Mouse (Mus musculus): ENCODE results near the gene Smurf1. TPM values are rescaled to one million over a fixed set of nuclear protein-coding genes. Genes with fewer than 3 reads are reported as not detected.

The Smurf1 gene
- polyA plus RNA-seq, 1 experiment = 19.7 TPM

- no peak overlapping the region for H3K9ac ChIP-seq (ENCODE audit: low read depth, poor library complexity, severe bottlenecking)
- H3K4me1 ChIP-seq (ENCODE audit: control insufficient read depth, insufficient read depth, low read length) = no peaks in the 10 kb centered on the region
- H3K27ac ChIP-seq (ENCODE audit: insufficient read depth, low read length) = no peak overlapping the region
- H3K27me3 ChIP-seq (ENCODE audit: control insufficient read depth, insufficient read depth, low read length, poor library complexity, severe bottlenecking) = no peaks in the 10 kb centered on the region
- no peak overlapping the region for H3K4me3 ChIP-seq (ENCODE audit: low read depth, low read length)
- no peak for TF ChIP-seq CTCF (IDR thresholded peaks at IDR 0.05; ENCODE audit: low read depth, low read length)
- no peak for TF ChIP-seq POLR2A (IDR thresholded peaks at IDR 0.05; ENCODE audit: insufficient read depth, low read length)
- no peak for TF ChIP-seq EP300 (IDR thresholded peaks at IDR 0.05; ENCODE audit: insufficient read depth, low read depth, low read length)
- no peaks in the 10 kb centered on the region for H3K9me3 ChIP-seq (replicated peaks; ENCODE audit: control insufficient read depth, insufficient read depth, low read length, poor library complexity, severe bottlenecking)
- no peaks in the 10 kb centered on the region for H3K36me3 ChIP-seq (ENCODE audit: control insufficient read depth, insufficient read depth, low read length, poor library complexity, severe bottlenecking)
Measured at GRCm38 (mm10) chr5:144919194-144919593, 46.5 kb downstream of the Smurf1 start.

GRCm38 (mm10) chr5:144918204-144918603 is 47.4 kb downstream of the Smurf1 start:
- H3K27me3 ChIP-seq (ENCODE audit: control insufficient read depth, insufficient read depth, low read length, poor library complexity, severe bottlenecking) = no peaks in the 10 kb centered on the region
- no peaks in the 10 kb centered on the region for H3K9me3 ChIP-seq (replicated peaks; ENCODE audit: control insufficient read depth, insufficient read depth, low read length, poor library complexity, severe bottlenecking)
- H3K27ac ChIP-seq (ENCODE audit: insufficient read depth, low read length) = no peak overlapping the region
- no peak for TF ChIP-seq EP300 (IDR thresholded peaks at IDR 0.05; ENCODE audit: insufficient read depth, low read depth, low read length)
- no peak for TF ChIP-seq CTCF (IDR thresholded peaks at IDR 0.05; ENCODE audit: low read depth, low read length)
- no peak for TF ChIP-seq POLR2A (IDR thresholded peaks at IDR 0.05; ENCODE audit: insufficient read depth, low read length)
- no peak overlapping the region for H3K4me3 ChIP-seq (ENCODE audit: low read depth, low read length)
- no peaks in the 10 kb centered on the region for H3K36me3 ChIP-seq (ENCODE audit: control insufficient read depth, insufficient read depth, low read length, poor library complexity, severe bottlenecking)
- no peaks in the 10 kb centered on the region for H3K4me1 ChIP-seq (ENCODE audit: control insufficient read depth, insufficient read depth, low read length)
- H3K9ac ChIP-seq (ENCODE audit: low read depth, poor library complexity, severe bottlenecking) = no peak overlapping the region

GRCm38 (mm10) chr5:144917172-144917571 is 48.5 kb downstream of the Smurf1 start:
- H3K9me3 ChIP-seq (replicated peaks; ENCODE audit: control insufficient read depth, insufficient read depth, low read length, poor library complexity, severe bottlenecking) = no peaks in the 10 kb centered on the region
- H3K36me3 ChIP-seq (ENCODE audit: control insufficient read depth, insufficient read depth, low read length, poor library complexity, severe bottlenecking) = no peaks in the 10 kb centered on the region
- no peak overlapping the region for H3K27ac ChIP-seq (ENCODE audit: insufficient read depth, low read length)
- TF ChIP-seq EP300 (IDR thresholded peaks at IDR 0.05; ENCODE audit: insufficient read depth, low read depth, low read length) (no peak), POLR2A (IDR thresholded peaks at IDR 0.05; ENCODE audit: insufficient read depth, low read length) (no peak), CTCF (IDR thresholded peaks at IDR 0.05; ENCODE audit: low read depth, low read length) (no peak)
- no peaks in the 10 kb centered on the region for H3K4me1 ChIP-seq (ENCODE audit: control insufficient read depth, insufficient read depth, low read length)
- H3K4me3 ChIP-seq (ENCODE audit: low read depth, low read length) = no peak overlapping the region
- no peaks in the 10 kb centered on the region for H3K27me3 ChIP-seq (ENCODE audit: control insufficient read depth, insufficient read depth, low read length, poor library complexity, severe bottlenecking)
- H3K9ac ChIP-seq (ENCODE audit: low read depth, poor library complexity, severe bottlenecking) = no peak overlapping the region

GRCm38 (mm10) chr5:144915828-144916227 is 49.8 kb downstream of the Smurf1 start:
- Histone ChIP-seq H3K36me3 (ENCODE audit: control insufficient read depth, insufficient read depth, low read length, poor library complexity, severe bottlenecking) (no peaks in the 10 kb centered on the region), H3K27me3 (ENCODE audit: control insufficient read depth, insufficient read depth, low read length, poor library complexity, severe bottlenecking) (no peaks in the 10 kb centered on the region), H3K9me3 (replicated peaks; ENCODE audit: control insufficient read depth, insufficient read depth, low read length, poor library complexity, severe bottlenecking) (no peaks in the 10 kb centered on the region), H3K9ac (ENCODE audit: low read depth, poor library complexity, severe bottlenecking) (no peak overlapping the region), H3K27ac (ENCODE audit: insufficient read depth, low read length) (no peak overlapping the region), H3K4me3 (ENCODE audit: low read depth, low read length) (no peak overlapping the region), H3K4me1 (ENCODE audit: control insufficient read depth, insufficient read depth, low read length) (no peaks in the 10 kb centered on the region)
- TF ChIP-seq POLR2A (IDR thresholded peaks at IDR 0.05; ENCODE audit: insufficient read depth, low read length) (no peak), EP300 (IDR thresholded peaks at IDR 0.05; ENCODE audit: insufficient read depth, low read depth, low read length) (no peak), CTCF (IDR thresholded peaks at IDR 0.05; ENCODE audit: low read depth, low read length) (no peak)

- H3K27me3 ChIP-seq (ENCODE audit: control insufficient read depth, insufficient read depth, low read length, poor library complexity, severe bottlenecking) = no peaks in the 10 kb centered on the region
- no peaks in the 10 kb centered on the region for H3K36me3 ChIP-seq (ENCODE audit: control insufficient read depth, insufficient read depth, low read length, poor library complexity, severe bottlenecking)
- H3K9ac ChIP-seq (ENCODE audit: low read depth, poor library complexity, severe bottlenecking) = no peak overlapping the region
- H3K4me1 ChIP-seq (ENCODE audit: control insufficient read depth, insufficient read depth, low read length) = no peaks in the 10 kb centered on the region
- no peak overlapping the region for H3K4me3 ChIP-seq (ENCODE audit: low read depth, low read length)
- H3K9me3 ChIP-seq (replicated peaks; ENCODE audit: control insufficient read depth, insufficient read depth, low read length, poor library complexity, severe bottlenecking) = no peaks in the 10 kb centered on the region
- no peak overlapping the region for H3K27ac ChIP-seq (ENCODE audit: insufficient read depth, low read length)
- TF ChIP-seq CTCF (IDR thresholded peaks at IDR 0.05; ENCODE audit: low read depth, low read length) (no peak), EP300 (IDR thresholded peaks at IDR 0.05; ENCODE audit: insufficient read depth, low read depth, low read length) (no peak), POLR2A (IDR thresholded peaks at IDR 0.05; ENCODE audit: insufficient read depth, low read length) (no peak)
Measured at GRCm38 (mm10) chr5:144914433-144914906, 51.2 kb downstream of the Smurf1 start.

- no peak overlapping the region for H3K9ac ChIP-seq (ENCODE audit: low read depth, poor library complexity, severe bottlenecking)
- H3K27me3 ChIP-seq (ENCODE audit: control insufficient read depth, insufficient read depth, low read length, poor library complexity, severe bottlenecking) = no peaks in the 10 kb centered on the region
- H3K4me3 ChIP-seq (ENCODE audit: low read depth, low read length) = no peak overlapping the region
- no peak for TF ChIP-seq POLR2A (IDR thresholded peaks at IDR 0.05; ENCODE audit: insufficient read depth, low read length)
- no peak for TF ChIP-seq EP300 (IDR thresholded peaks at IDR 0.05; ENCODE audit: insufficient read depth, low read depth, low read length)
- TF ChIP-seq CTCF (IDR thresholded peaks at IDR 0.05; ENCODE audit: low read depth, low read length) = no peak
- H3K36me3 ChIP-seq (ENCODE audit: control insufficient read depth, insufficient read depth, low read length, poor library complexity, severe bottlenecking) = no peaks in the 10 kb centered on the region
- H3K4me1 ChIP-seq (ENCODE audit: control insufficient read depth, insufficient read depth, low read length) = no peaks in the 10 kb centered on the region
- no peak overlapping the region for H3K27ac ChIP-seq (ENCODE audit: insufficient read depth, low read length)
- no peaks in the 10 kb centered on the region for H3K9me3 ChIP-seq (replicated peaks; ENCODE audit: control insufficient read depth, insufficient read depth, low read length, poor library complexity, severe bottlenecking)
Measured at GRCm38 (mm10) chr5:144913923-144914322, 51.7 kb downstream of the Smurf1 start.

Data from ES-Bruce4 (cell line).